Mouse (Mus musculus) megakaryocyte, embryonic 14.5 days (primary cell): Measurements from ENCODE around the gene Ccdc73. TPM values are rescaled to one million over a fixed set of nuclear protein-coding genes. Genes with fewer than 3 reads are reported as not detected.
"Not testable (repeated sequence)": the region's sequence is repeated elsewhere in the genome, so short reads cannot be mapped to it uniquely, and the experiment has no call there.

Experiments used
- H3K27me3 ChIP-seq: replicated peaks from 2 replicates; pipeline ENCODE3; 2012; ENCODE audit warnings: inconsistent platforms
- H3K36me3 ChIP-seq: replicated peaks from 2 replicates; pipeline ENCODE3; 2012; ENCODE audit warnings: low read length, inconsistent platforms, mixed read lengths
- H3K4me1 ChIP-seq: 2 replicates; pipeline ENCODE4 v1.6.1; 2012; ENCODE audit warnings: inconsistent platforms
- H3K4me3 ChIP-seq: replicated peaks from 2 replicates; pipeline ENCODE3; 2012; ENCODE audit warnings: moderate library complexity, mild to moderate bottlenecking, inconsistent platforms
- H3K9me3 ChIP-seq: 2 replicates; pipeline ENCODE4 v1.6.1; 2012; ENCODE audit warnings: inconsistent platforms
- FLI1 ChIP-seq: IDR thresholded peaks from 2 replicates; pipeline ENCODE4 v1.6.1; 2012; ENCODE audit warnings: low read length, inconsistent platforms, mixed read lengths
- GATA1 ChIP-seq: IDR thresholded peaks from 3 replicates; pipeline ENCODE4 v1.6.1; 2012; ENCODE audit warnings: mixed read lengths, low read length, inconsistent platforms, borderline replicate concordance
- polyA plus RNA-seq: library from polyadenylated mRNA; stranded (reverse); fragments of >175 nt; gene quantifications from 2 replicates; pipeline ENCODE4 v1.2.3, GENCODE M21; 2012; ENCODE audit warnings: low replicate concordance; ENCODE audit not compliant: insufficient read depth

Ccdc73 gene
- polyA plus RNA-seq, 1 experiment, result not detected

- Histone ChIP-seq H3K4me1 (peaks cover 40% of the 10 kb centered on the region), H3K27me3 (peaks cover 30% of the 10 kb centered on the region), H3K9me3 (no peaks in the 10 kb centered on the region), H3K36me3 (no peaks in the 10 kb centered on the region), H3K4me3 (peak overlapping the region; percentile 97)
- TF ChIP-seq GATA1 (no peak), FLI1 (no peak)
Observed at GRCm38 (mm10) chr2:104848235-104849161, 19.1 kb upstream of the Ccdc73 start.

- H3K4me1 ChIP-seq, result peaks cover 41% of the 10 kb centered on the region
- no peak for TF ChIP-seq FLI1
- TF ChIP-seq GATA1, result no peak
- H3K9me3 ChIP-seq, result no peaks in the 10 kb centered on the region
- H3K36me3 ChIP-seq, result no peaks in the 10 kb centered on the region
- H3K27me3 ChIP-seq, result peaks cover 32% of the 10 kb centered on the region
- peak within 1 kb of the TSS; percentile 97 for H3K4me3 ChIP-seq
Observed at GRCm38 (mm10) chr2:104849276-104849990, 18.2 kb upstream of the Ccdc73 start, which contains the start of gene Prrg4. Gene Prrg4, minus strand, starts transcription at chr2:104849876.

- peaks cover 32% of the 10 kb centered on the region for H3K27me3 ChIP-seq
- H3K4me3 ChIP-seq, result peak overlapping the region; percentile 97
Observed at GRCm38 (mm10) chr2:104849991-104850359, 17.6 kb upstream of the Ccdc73 start.

GRCm38 (mm10) chr2:104851686-104852085, 15.9 kb upstream of the Ccdc73 start:
- TF ChIP-seq GATA1 (no peak), FLI1 (no peak)
- H3K27me3 ChIP-seq, result peaks cover 32% of the 10 kb centered on the region
- no peaks in the 10 kb centered on the region for H3K9me3 ChIP-seq
- H3K36me3 ChIP-seq, result no peaks in the 10 kb centered on the region
- peaks cover 36% of the 10 kb centered on the region for H3K4me1 ChIP-seq
- H3K4me3 ChIP-seq, result no peak overlapping the region

More at GRCm38 (mm10) chr2:104849991-104850359, 17.6 kb upstream of the Ccdc73 start:
- Histone ChIP-seq H3K4me1 (peaks cover 41% of the 10 kb centered on the region), H3K36me3 (no peaks in the 10 kb centered on the region), H3K9me3 (no peaks in the 10 kb centered on the region)
- TF ChIP-seq FLI1, result no peak
- TF ChIP-seq GATA1, result no peak

GRCm38 (mm10) chr2:104852546-104852945, 15.1 kb upstream of the Ccdc73 start:
- no peak overlapping the region for H3K4me3 ChIP-seq
- peaks cover 30% of the 10 kb centered on the region for H3K4me1 ChIP-seq
- no peaks in the 10 kb centered on the region for H3K9me3 ChIP-seq
- H3K27me3 ChIP-seq, result peaks cover 32% of the 10 kb centered on the region
- no peaks in the 10 kb centered on the region for H3K36me3 ChIP-seq
- no peak for TF ChIP-seq GATA1
- TF ChIP-seq FLI1, result no peak

- no peaks in the 10 kb centered on the region for H3K36me3 ChIP-seq
- H3K4me1 ChIP-seq, result peaks cover 7% of the 10 kb centered on the region
- peaks cover 27% of the 10 kb centered on the region for H3K27me3 ChIP-seq
- H3K4me3 ChIP-seq, result no peak overlapping the region
- H3K9me3 ChIP-seq, result no peaks in the 10 kb centered on the region
- no peak for TF ChIP-seq GATA1
- no peak for TF ChIP-seq FLI1
Observed at GRCm38 (mm10) chr2:104854836-104855235, 12.8 kb upstream of the Ccdc73 start.

- no peaks in the 10 kb centered on the region for H3K9me3 ChIP-seq
- TF ChIP-seq FLI1 (no peak), GATA1 (no peak)
- no peaks in the 10 kb centered on the region for H3K36me3 ChIP-seq
- no peak overlapping the region for H3K4me3 ChIP-seq
- H3K4me1 ChIP-seq, result peaks cover 6% of the 10 kb centered on the region; the same call in 1 of the 2 replicates
- H3K27me3 ChIP-seq, result peaks cover 21% of the 10 kb centered on the region
Observed at GRCm38 (mm10) chr2:104855732-104856131, 11.9 kb upstream of the Ccdc73 start.

- H3K4me3 ChIP-seq, result no peak overlapping the region
- no peaks in the 10 kb centered on the region for H3K9me3 ChIP-seq
- no peak for TF ChIP-seq FLI1
- no peak for TF ChIP-seq GATA1
- H3K4me1 ChIP-seq, result peaks cover 6% of the 10 kb centered on the region; the same call in 1 of the 2 replicates
- H3K36me3 ChIP-seq, result no peaks in the 10 kb centered on the region
- H3K27me3 ChIP-seq, result peaks cover 17% of the 10 kb centered on the region
Observed at GRCm38 (mm10) chr2:104856218-104856617, 11.4 kb upstream of the Ccdc73 start.

GRCm38 (mm10) chr2:104858083-104858482, 9.5 kb upstream of the Ccdc73 start:
- not testable (repeated sequence) for H3K9me3 ChIP-seq, H3K4me3 ChIP-seq, H3K27me3 ChIP-seq, H3K36me3 ChIP-seq, H3K4me1 ChIP-seq

- H3K36me3 ChIP-seq, result no peaks in the 10 kb centered on the region
- peaks cover 2% of the 10 kb centered on the region for H3K27me3 ChIP-seq
- H3K4me1 ChIP-seq, result no peaks in the 10 kb centered on the region
- H3K4me3 ChIP-seq, result no peak overlapping the region
- TF ChIP-seq FLI1 (no peak), GATA1 (no peak)
- H3K9me3 ChIP-seq, result no peaks in the 10 kb centered on the region
Observed at GRCm38 (mm10) chr2:104859060-104859459, 8.5 kb upstream of the Ccdc73 start.
